In the genomic region with DNA sequence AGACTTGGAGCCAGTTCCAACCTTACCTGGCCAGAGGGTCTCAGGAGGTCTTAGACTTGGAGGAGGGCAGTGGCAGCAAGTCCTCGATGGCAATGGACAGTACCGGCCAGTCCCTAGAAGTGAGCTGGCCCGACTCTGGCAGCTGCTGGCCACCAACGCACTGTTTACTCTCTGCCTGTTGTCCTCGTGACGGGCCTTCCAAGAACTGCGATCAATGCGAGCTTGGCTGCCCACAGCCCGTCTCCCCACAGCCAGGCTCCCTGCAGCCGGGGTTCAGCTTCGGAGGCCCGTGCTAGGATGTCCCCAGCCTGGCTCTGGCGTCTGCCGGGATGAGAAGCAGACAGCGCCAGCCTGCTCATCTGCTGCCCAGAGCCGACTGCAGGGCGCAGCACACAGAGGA, we compare ENCODE assay signal across 12 mouse cellular contexts. TPM values are rescaled to one million over a fixed set of nuclear protein-coding genes. Genes with fewer than 3 reads are reported as not detected.
DNase-seq lines count a peak whose midpoint lies in the region; ATAC-seq lines count a peak whose summit lies in the region.
"Had no signal": no experiment of that assay in that cellular context is flagged by ENCODE, and none has a peak within 500 bp of the region (broad histone marks: within the 10 kb centered on the region; RNA-seq: fewer than 3 reads in every experiment).

No protein-coding gene starts in this region.

- 66% methylated on average over 17 of the region's 17 CpGs for WGBS in liver, embryonic 11.5 days
- WGBS in midbrain, embryonic 16.5 days: 64% methylated on average over 17 of the region's 17 CpGs

- ATAC-seq in liver, embryonic 11.5 days (replicated peaks; ENCODE audit: low FRiP score): no peak
- ATAC-seq in midbrain, embryonic 16.5 days: 0 out of 2 replicates have a peak, but pooled peaks have one; percentile 27
- ATAC-seq: lung, postnatal 0 days had no signal

- 0 out of 2 replicates have a peak, but pooled peaks cover 2% of the 10 kb centered on the region for H3K36me3 ChIP-seq in liver, embryonic 11.5 days (ENCODE audit: control insufficient read depth, insufficient read depth, low read length)
- H3K36me3 ChIP-seq in midbrain, embryonic 16.5 days (ENCODE audit: control insufficient read depth, insufficient read depth, low read length): 0 out of 2 replicates have a peak, but pooled peaks cover 5% of the 10 kb centered on the region

- peak overlapping the region; percentile 19 for H3K4me2 ChIP-seq in liver, embryonic 11.5 days
- H3K4me2 ChIP-seq in midbrain, embryonic 16.5 days (ENCODE audit: low read length): no peak overlapping the region

- peak; percentile 19 to 20 for DNase-seq in cerebellum, adult 18-20 months
- DNase-seq in cerebellum, adult 9-11 months: no peak
- DNase-seq in lung, postnatal 10 days: peak; percentile 9
- no peak for DNase-seq in lung, adult 18-20 months
- no peak for DNase-seq in liver, embryonic 11.5 days (ENCODE audit: low spot score)
- DNase-seq in gastrocnemius, postnatal 25 days: no peak
- DNase-seq in kidney, postnatal 25 days: no peak
- DNase-seq: kidney, postnatal 4 days; right cerebral cortex, postnatal 14 days had no signal

- H3K27me3 ChIP-seq in liver, embryonic 11.5 days (replicated peaks; ENCODE audit: control insufficient read depth, insufficient read depth, low read length): no peaks in the 10 kb centered on the region
- H3K27me3 ChIP-seq in midbrain, embryonic 16.5 days (ENCODE audit: control insufficient read depth, insufficient read depth, low read depth, low read length): no peaks in the 10 kb centered on the region

- no peaks in the 10 kb centered on the region for H3K9me3 ChIP-seq in liver, embryonic 11.5 days (ENCODE audit: control insufficient read depth, low read length)
- peaks cover 7% of the 10 kb centered on the region; the same call in 1 of the 2 replicates for H3K9me3 ChIP-seq in midbrain, embryonic 16.5 days (replicated peaks; ENCODE audit: control insufficient read depth, low read length, poor library complexity, severe bottlenecking)

- no peak overlapping the region for H3K4me3 ChIP-seq in liver, embryonic 11.5 days (ENCODE audit: low read depth, low read length)
- no peak overlapping the region for H3K4me3 ChIP-seq in midbrain, embryonic 16.5 days (ENCODE audit: low read depth, low read length)

- peak overlapping the region; percentile 8; the same call in 1 of the 2 replicates for H3K27ac ChIP-seq in liver, embryonic 11.5 days (ENCODE audit: low read depth, low read length)
- no peak overlapping the region for H3K27ac ChIP-seq in midbrain, embryonic 16.5 days (ENCODE audit: low read length)

- peaks cover 2% of the 10 kb centered on the region; the same call in 1 of the 2 replicates for H3K4me1 ChIP-seq in liver, embryonic 11.5 days (replicated peaks; ENCODE audit: control insufficient read depth, insufficient read depth, low read length)
- peaks cover 7% of the 10 kb centered on the region; the same call in 1 of the 2 replicates for H3K4me1 ChIP-seq in midbrain, embryonic 16.5 days (ENCODE audit: control insufficient read depth, insufficient read depth, low read length)

- H3K9ac ChIP-seq in liver, embryonic 11.5 days (ENCODE audit: low read depth, low read length): no peak overlapping the region
- H3K9ac ChIP-seq in midbrain, embryonic 16.5 days (ENCODE audit: low read depth, low read length): no peak overlapping the region

RNA-seq across cellular contexts. Expression of gene Cux2, which starts 30.6 kb away (rescaled TPM):
- 4.9 and 5.2 TPM in 2 replicates for polyA plus RNA-seq in liver, embryonic 11.5 days (2014; fragmentation: Nextera tagmentation; extraction: Ambion mirVana)
- polyA plus RNA-seq in midbrain, embryonic 16.5 days (2015; fragmentation: Nextera tagmentation; extraction: Ambion mirVana): 20.1 and 20.2 TPM in 2 replicates
- total RNA-seq in gastrocnemius, postnatal 25 days (2021): 1 to 10 TPM; 1.8 to 6.9 TPM
- total RNA-seq: hematopoietic stem cell, adult 5-6 weeks had no signal

Comparison
In these comparisons a context has a peak if more than half of its experiments do, and no peak if none do; other contexts are left out.
1. DNase-seq: peak in cerebellum, adult 18-20 months (2 of 2) and lung, postnatal 10 days (single experiment); none in cerebellum, adult 9-11 months (single experiment), lung, adult 18-20 months (0 of 2), liver, embryonic 11.5 days (single experiment), gastrocnemius, postnatal 25 days (single experiment) and kidney, postnatal 25 days (0 of 2).